8 mouse cellular contexts compared by ENCODE assay signal in the genomic region with DNA sequence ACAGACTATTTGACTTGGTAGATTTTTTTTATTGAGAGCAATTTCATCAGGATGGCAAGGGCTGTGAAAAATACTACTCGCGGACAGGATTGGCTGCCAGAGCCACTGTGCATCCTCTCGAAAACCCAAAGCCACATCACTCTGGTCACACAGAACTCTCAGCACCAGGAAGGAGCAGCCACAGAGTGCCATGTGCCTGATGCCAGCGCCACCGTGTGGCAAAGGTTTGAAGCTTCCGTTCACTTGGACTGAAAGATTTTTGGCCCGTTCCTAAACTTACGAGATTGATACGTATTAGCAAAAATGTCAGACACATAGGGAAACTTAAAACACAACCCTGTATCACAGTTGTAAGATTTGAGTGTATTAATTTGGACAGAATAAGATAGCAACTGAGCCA. TPM values are rescaled to one million over a fixed set of nuclear protein-coding genes. Genes with fewer than 3 reads are reported as not detected.
DNase-seq lines count a peak whose midpoint lies in the region; ATAC-seq and TF ChIP-seq lines count a peak whose summit lies in the region.

No protein-coding gene starts in this region.

- H3K9me3 ChIP-seq in midbrain, embryonic 10.5 days (replicated peaks): no peaks in the 10 kb centered on the region
- no peaks in the 10 kb centered on the region for H3K9me3 ChIP-seq in midbrain, embryonic 15.5 days
- H3K9me3 ChIP-seq in hindbrain, postnatal 0 days (ENCODE audit: low read length): no peaks in the 10 kb centered on the region
- H3K9me3 ChIP-seq in liver, embryonic 16.5 days (replicated peaks; ENCODE audit: control insufficient read depth, low read length): no peaks in the 10 kb centered on the region

- WGBS in cerebellum, adult 2 months: 34% methylated on average over 9 of the region's 9 CpGs
- 58% methylated on average over 9 of the region's 9 CpGs for WGBS in midbrain, embryonic 10.5 days
- WGBS in midbrain, embryonic 15.5 days: 50% methylated on average over 9 of the region's 9 CpGs
- 41% methylated on average over 9 of the region's 9 CpGs for WGBS in hindbrain, postnatal 0 days
- WGBS in liver, embryonic 16.5 days (ENCODE audit: insufficient replicate concordance): 38% methylated on average over 9 of the region's 9 CpGs

- no peak overlapping the region for H3K9ac ChIP-seq in midbrain, embryonic 15.5 days
- no peak overlapping the region for H3K9ac ChIP-seq in hindbrain, postnatal 0 days (replicated peaks; ENCODE audit: low read length)
- H3K9ac ChIP-seq in liver, embryonic 16.5 days (ENCODE audit: low read depth, low read length): no peak overlapping the region

- peak; percentile 57; the same call in 1 of the 2 replicates for TF ChIP-seq CTCF in cerebellum, adult 2 months (IDR thresholded peaks at IDR 0.05; ENCODE audit: borderline replicate concordance, insufficient read depth, low read depth, low read length)
- TF ChIP-seq CTCF in hindbrain, postnatal 0 days (IDR thresholded peaks at IDR 0.05; ENCODE audit: low read depth): peak; percentile 89

- no peak for TF ChIP-seq POLR2A in cerebellum, adult 2 months (IDR thresholded peaks at IDR 0.05; ENCODE audit: borderline replicate concordance, insufficient read depth, low read length)

- no peak overlapping the region for H3K4me2 ChIP-seq in midbrain, embryonic 15.5 days
- no peak overlapping the region for H3K4me2 ChIP-seq in hindbrain, postnatal 0 days (ENCODE audit: low read depth, low read length)
- no peak overlapping the region for H3K4me2 ChIP-seq in liver, embryonic 16.5 days (ENCODE audit: low read depth, low read length)

- no peak for ATAC-seq in midbrain, embryonic 15.5 days (replicated peaks)
- ATAC-seq in hindbrain, postnatal 0 days: peak; percentile 44; the same call in 1 of the 2 replicates
- 0 out of 2 replicates have a peak, but pooled peaks have one; percentile 14 for ATAC-seq in liver, embryonic 16.5 days (ENCODE audit: low read depth)

- peaks cover 24% of the 10 kb centered on the region for H3K36me3 ChIP-seq in midbrain, embryonic 10.5 days
- no peaks in the 10 kb centered on the region for H3K36me3 ChIP-seq in midbrain, embryonic 15.5 days (replicated peaks)
- no peaks in the 10 kb centered on the region for H3K36me3 ChIP-seq in hindbrain, postnatal 0 days (ENCODE audit: insufficient read depth, low read length)
- H3K36me3 ChIP-seq in liver, embryonic 16.5 days (ENCODE audit: control insufficient read depth, insufficient read depth): peaks cover 3% of the 10 kb centered on the region; the same call in 1 of the 2 replicates

- no peaks in the 10 kb centered on the region for H3K27me3 ChIP-seq in cerebellum, adult 2 months (ENCODE audit: control insufficient read depth, insufficient read depth, low read length)
- no peaks in the 10 kb centered on the region for H3K27me3 ChIP-seq in midbrain, embryonic 10.5 days (ENCODE audit: low read depth, poor library complexity, severe bottlenecking)
- H3K27me3 ChIP-seq in midbrain, embryonic 15.5 days (replicated peaks): no peaks in the 10 kb centered on the region
- H3K27me3 ChIP-seq in hindbrain, postnatal 0 days (ENCODE audit: insufficient read depth, low read length): no peaks in the 10 kb centered on the region
- H3K27me3 ChIP-seq in liver, embryonic 16.5 days (ENCODE audit: control insufficient read depth, insufficient read depth, low read depth, low read length): no peaks in the 10 kb centered on the region

- peak; percentile 14 to 32 for DNase-seq in cerebellum, adult 2 months
- DNase-seq in cerebellum, adult 11 months: no peak
- peak; percentile 50 for DNase-seq in midbrain, embryonic 10.5 days (ENCODE audit: low spot score)
- DNase-seq in c-Kit-positive CD71-negative TER-119-negative erythroid progenitor cells, embryonic 14.5 days (ENCODE audit: low read depth): peak; percentile 38
- DNase-seq in hindbrain, postnatal 0 days (ENCODE audit: low spot score): peak; percentile 80
- DNase-seq in right cerebral cortex, postnatal 14 days: peak; percentile 64

- H3K4me1 ChIP-seq in cerebellum, adult 2 months (ENCODE audit: control insufficient read depth, insufficient read depth, low read length): no peaks in the 10 kb centered on the region
- no peaks in the 10 kb centered on the region for H3K4me1 ChIP-seq in midbrain, embryonic 10.5 days
- peaks cover 2% of the 10 kb centered on the region; the same call in 1 of the 2 replicates for H3K4me1 ChIP-seq in midbrain, embryonic 15.5 days
- no peaks in the 10 kb centered on the region for H3K4me1 ChIP-seq in hindbrain, postnatal 0 days (ENCODE audit: insufficient read depth, low read length)
- H3K4me1 ChIP-seq in liver, embryonic 16.5 days (ENCODE audit: control insufficient read depth, low read depth, low read length): no peaks in the 10 kb centered on the region; the same call in 1 of the 2 replicates

- H3K4me3 ChIP-seq in cerebellum, adult 2 months (replicated peaks; ENCODE audit: insufficient read depth, low read depth, low read length): no peak overlapping the region
- no peak overlapping the region for H3K4me3 ChIP-seq in midbrain, embryonic 10.5 days
- H3K4me3 ChIP-seq in midbrain, embryonic 15.5 days: no peak overlapping the region
- H3K4me3 ChIP-seq in hindbrain, postnatal 0 days (ENCODE audit: low read length): no peak overlapping the region
- H3K4me3 ChIP-seq in liver, embryonic 16.5 days (ENCODE audit: low read depth, low read length): no peak overlapping the region

- no peak overlapping the region for H3K27ac ChIP-seq in cerebellum, adult 2 months (ENCODE audit: insufficient read depth, low read length)
- no peak overlapping the region for H3K27ac ChIP-seq in midbrain, embryonic 10.5 days (replicated peaks)
- H3K27ac ChIP-seq in midbrain, embryonic 15.5 days: no peak overlapping the region
- no peak overlapping the region for H3K27ac ChIP-seq in hindbrain, postnatal 0 days
- no peak overlapping the region for H3K27ac ChIP-seq in liver, embryonic 16.5 days (ENCODE audit: low read length)

RNA-seq across cellular contexts. Expression of a gene that starts 44.1 kb away (rescaled TPM):
- polyA plus RNA-seq in cerebellum, adult 2 months (2012; rRNA removed): 0.93 and 0.98 TPM in 2 replicates
- polyA plus RNA-seq in midbrain, embryonic 10.5 days (2016; fragmentation: Nextera tagmentation; extraction: Ambion mirVana): 2.8 and 2.9 TPM in 2 replicates
- polyA plus RNA-seq in midbrain, embryonic 15.5 days (2015; fragmentation: Nextera tagmentation; extraction: Ambion mirVana): 1.4 TPM in 2 replicates
- 3.5 and 8.5 TPM in 2 replicates for total RNA-seq in hindbrain, postnatal 0 days (2014; rRNA removed)
- polyA plus RNA-seq in hindbrain, postnatal 0 days (2015; fragmentation: Nextera tagmentation; extraction: Ambion mirVana): 0.59 and 0.61 TPM in 2 replicates
- 4.2 and 5.7 TPM in 2 replicates for polyA plus RNA-seq in liver, embryonic 16.5 days (2015; fragmentation: Nextera tagmentation; extraction: Ambion mirVana)
